24 mouse cellular contexts compared by ENCODE assay signal in genomic region chr11:53821945-53822338, GRCm38 (mm10). TPM values are rescaled to one million over a fixed set of nuclear protein-coding genes. Genes with fewer than 3 reads are reported as not detected.
"Had no signal": no experiment of that assay in that cellular context is flagged by ENCODE, and none has a peak within 500 bp of the region (broad histone marks: within the 10 kb centered on the region; RNA-seq: fewer than 3 reads in every experiment).

No protein-coding gene starts in this region.

- H3K4me1 ChIP-seq: limb, embryonic 10.5 days; limb, embryonic 13.5 days; liver, embryonic 15.5 days; midbrain, embryonic 13.5 days; stomach, embryonic 15.5 days had no signal

- H3K4me2 ChIP-seq: limb, embryonic 13.5 days; liver, embryonic 12.5 days; liver, embryonic 15.5 days; lung, embryonic 15.5 days; midbrain, embryonic 13.5 days; stomach, embryonic 15.5 days had no signal

- H3K27me3 ChIP-seq: limb, embryonic 13.5 days; liver, embryonic 12.5 days; liver, embryonic 15.5 days; lung, embryonic 15.5 days; midbrain, embryonic 13.5 days; stomach, embryonic 15.5 days had no signal

- ATAC-seq: liver, embryonic 12.5 days; midbrain, embryonic 13.5 days; midbrain, embryonic 16.5 days had no signal

- DNase-seq: kidney, adult 18-20 months; layer of hippocampus, postnatal 36 days; liver; lung, adult 18-20 months; lung, postnatal 36 days; right cerebral cortex, postnatal 25 days; spleen, adult 18-20 months; thymus, postnatal 25 days had no signal

- H3K9ac ChIP-seq: limb, embryonic 13.5 days; liver, embryonic 12.5 days; liver, embryonic 15.5 days; lung, embryonic 15.5 days; midbrain, embryonic 13.5 days; stomach, embryonic 15.5 days had no signal

- H3K36me3 ChIP-seq: limb, embryonic 10.5 days; limb, embryonic 13.5 days; liver, embryonic 12.5 days; liver, embryonic 15.5 days; lung, embryonic 15.5 days; midbrain, embryonic 10.5 days; midbrain, embryonic 13.5 days; stomach, embryonic 15.5 days had no signal

- H3K9me3 ChIP-seq: limb, embryonic 10.5 days; limb, embryonic 13.5 days; liver, embryonic 12.5 days; liver, embryonic 15.5 days; lung, embryonic 15.5 days; megakaryocyte, embryonic 14.5 days; midbrain, embryonic 10.5 days; midbrain, embryonic 13.5 days; stomach, embryonic 15.5 days had no signal

- H3K4me3 ChIP-seq: layer of hippocampus, adult 2 months; left cerebral cortex, adult 2 months; limb, embryonic 10.5 days; limb, embryonic 13.5 days; liver, embryonic 12.5 days; liver, embryonic 15.5 days; lung, embryonic 15.5 days; megakaryocyte, embryonic 14.5 days; midbrain, embryonic 10.5 days; midbrain, embryonic 13.5 days; stomach, embryonic 15.5 days had no signal

- H3K27ac ChIP-seq: layer of hippocampus, adult 2 months; left cerebral cortex, adult 2 months; limb, embryonic 10.5 days; limb, embryonic 13.5 days; liver, embryonic 12.5 days; liver, embryonic 15.5 days; lung, embryonic 15.5 days; midbrain, embryonic 10.5 days; midbrain, embryonic 13.5 days; stomach, embryonic 15.5 days had no signal

RNA-seq across cellular contexts. Expression of gene Gm12216, which starts 37.1 kb away (rescaled TPM):
- polyA plus RNA-seq: liver, embryonic 15.5 days; neural tube, embryonic 11.5 days had no signal

RNA-seq across cellular contexts. Expression of gene Gm17334, which starts 49.0 kb away (rescaled TPM):
- total RNA-seq: layer of hippocampus, postnatal 10 days; monocyte, adult 5-6 weeks had no signal
- polyA plus RNA-seq: limb, embryonic 10.5 days; midbrain, embryonic 10.5 days; midbrain, embryonic 13.5 days; midbrain, embryonic 16.5 days; neural tube, embryonic 11.5 days; neural tube, embryonic 14.5 days had no signal
